Mouse (Mus musculus): ENCODE measurements at regions not wholly inside any gene's neighbourhood (a gene's known extent, or its start where the extent isn't known, plus 50 kb on each side); places are given as distances from the start of the nearest gene placed in this dataset.

GRCm38 (mm10) chr12:9368682-9369081, 201.2 kb upstream of the Osr1 start:
- TF ChIP-seq CTCF (IDR thresholded peaks at IDR 0.05; ENCODE audit: low read depth) (no peak), EP300 (optimal IDR thresholded peaks at IDR 0.05) (no peak)
